Mouse (Mus musculus) heart, embryonic 11.5 days (tissue): ENCODE results near the gene Pgghg. TPM values are rescaled to one million over a fixed set of nuclear protein-coding genes. Genes with fewer than 3 reads are reported as not detected.

Source experiments
- ATAC-seq: fragments of 200-750 bp; cut with Nextera tagmentation; replicated peaks from 2 replicates; pipeline ENCODE4 v1.8.0; 2017; ENCODE audit warnings: moderate library complexity; ENCODE audit not compliant: insufficient number of reproducible peaks, low FRiP score, low TSS enrichment
- H3K27ac ChIP-seq: fragments of 300-500 bp; sonication (generic); 2 replicates; pipeline ENCODE4 v1.5.1; 2014; ENCODE audit warnings: mild to moderate bottlenecking, low read depth, low read length
- H3K27me3 ChIP-seq: fragments of 300-500 bp; sonication (generic); 2 replicates; pipeline ENCODE4 v1.6.1; 2014; ENCODE audit warnings: mild to moderate bottlenecking, low read length, mixed read lengths; ENCODE audit not compliant: control insufficient read depth, insufficient read depth
- H3K36me3 ChIP-seq: fragments of 300-500 bp; sonication (generic); 2 replicates; pipeline ENCODE4 v1.6.1; 2014; ENCODE audit warnings: mild to moderate bottlenecking, low read length, moderate library complexity, mixed read lengths; ENCODE audit not compliant: control insufficient read depth, insufficient read depth
- H3K4me1 ChIP-seq: fragments of 300-500 bp; sonication (generic); 2 replicates; pipeline ENCODE4 v1.6.1; 2014; ENCODE audit warnings: low read length; ENCODE audit not compliant: control insufficient read depth, insufficient read depth
- H3K4me2 ChIP-seq: fragments of 300-500 bp; sonication (generic); 2 replicates; pipeline ENCODE4 v1.6.1; 2014; ENCODE audit warnings: mild to moderate bottlenecking, moderate library complexity
- H3K4me3 ChIP-seq: fragments of 300-500 bp; sonication (generic); 2 replicates; pipeline ENCODE4 v1.5.1; 2014; ENCODE audit warnings: low read depth, low read length
- H3K9ac ChIP-seq: fragments of 300-500 bp; sonication (generic); 2 replicates; pipeline ENCODE4 v1.6.1; 2014; ENCODE audit warnings: mild to moderate bottlenecking, low read depth, low read length, moderate library complexity
- H3K9me3 ChIP-seq: fragments of 300-500 bp; sonication (generic); replicated peaks from 2 replicates; pipeline ENCODE4 v1.6.1; 2016; ENCODE audit warnings: low read length; ENCODE audit not compliant: control insufficient read depth
- WGBS: fragments of 180-500 bp; shearing (Covaris S2); extraction: QIAGEN DNeasy Blood & Tissue Kit; methylation state at CpG from one replicate; pipeline ENCODE4 v1.1.7; 2014; ENCODE audit not compliant: insufficient replicate concordance; 5-methylcytosine and 5-hydroxymethylcytosine counted together
- polyA plus RNA-seq: library from polyadenylated mRNA; unstranded; fragments of >200 nt; fragmentation: Nextera tagmentation; extraction: Ambion mirVana; gene quantifications from 2 replicates; pipeline ENCODE4 v1.2.1, GENCODE M21; 2014

Gene Pgghg
- polyA plus RNA-seq, 1 experiment from 2014 or later, result 11.1 TPM

GRCm38 (mm10) chr7:140939669-140940171 is 1.5 kb upstream of the Pgghg start:
- H3K9ac ChIP-seq, result no peak overlapping the region
- no peak overlapping the region for H3K4me3 ChIP-seq
- H3K27ac ChIP-seq, result no peak overlapping the region
- 0 out of 2 replicates have a peak, but pooled peaks have one; percentile 22 for ATAC-seq
- no peak overlapping the region for H3K4me2 ChIP-seq
- WGBS, result 15% methylated on average over 8 of the region's 8 CpGs
- H3K9me3 ChIP-seq, result no peaks in the 10 kb centered on the region
- no peaks in the 10 kb centered on the region for H3K36me3 ChIP-seq
- H3K27me3 ChIP-seq, result peaks cover 7% of the 10 kb centered on the region; the same call in 1 of the 2 replicates
- H3K4me1 ChIP-seq, result no peaks in the 10 kb centered on the region; the same call in 1 of the 2 replicates

- no peak for ATAC-seq
- no peaks in the 10 kb centered on the region for H3K36me3 ChIP-seq
- H3K4me1 ChIP-seq, result peaks cover 2% of the 10 kb centered on the region; the same call in 1 of the 2 replicates
- peak overlapping the region; percentile 53 for H3K4me3 ChIP-seq
- peak overlapping the region; percentile 86 for H3K9ac ChIP-seq
- H3K27ac ChIP-seq, result peak overlapping the region; percentile 85
- H3K9me3 ChIP-seq, result no peaks in the 10 kb centered on the region
- 61% methylated on average over 9 of the region's 9 CpGs for WGBS
- H3K4me2 ChIP-seq, result peak overlapping the region; percentile 79
- H3K27me3 ChIP-seq, result peaks cover 3% of the 10 kb centered on the region; the same call in 1 of the 2 replicates
Measured at GRCm38 (mm10) chr7:140942341-140942740, 1.1 kb downstream of the Pgghg start.

GRCm38 (mm10) chr7:140942811-140943210 is 1.6 kb downstream of the Pgghg start:
- Histone ChIP-seq H3K4me2 (no peak overlapping the region), H3K4me3 (no peak overlapping the region), H3K4me1 (peaks cover 2% of the 10 kb centered on the region; the same call in 1 of the 2 replicates), H3K9ac (no peak overlapping the region), H3K27ac (no peak overlapping the region), H3K36me3 (no peaks in the 10 kb centered on the region), H3K27me3 (peaks cover 3% of the 10 kb centered on the region; the same call in 1 of the 2 replicates), H3K9me3 (no peaks in the 10 kb centered on the region)
- 88% methylated on average over 10 of the region's 10 CpGs for WGBS
- ATAC-seq, result no peak

GRCm38 (mm10) chr7:140943356-140943755 is 2.2 kb downstream of the Pgghg start:
- Histone ChIP-seq H3K27ac (no peak overlapping the region), H3K4me2 (no peak overlapping the region), H3K4me1 (peaks cover 5% of the 10 kb centered on the region), H3K27me3 (peaks cover 3% of the 10 kb centered on the region; the same call in 1 of the 2 replicates), H3K36me3 (no peaks in the 10 kb centered on the region), H3K4me3 (no peak overlapping the region), H3K9me3 (no peaks in the 10 kb centered on the region), H3K9ac (no peak overlapping the region)
- 78% methylated on average over 4 of the region's 4 CpGs for WGBS
- no peak for ATAC-seq

GRCm38 (mm10) chr7:140944236-140944635 is 3.0 kb downstream of the Pgghg start:
- H3K27me3 ChIP-seq, result no peaks in the 10 kb centered on the region
- H3K9ac ChIP-seq, result no peak overlapping the region
- H3K27ac ChIP-seq, result no peak overlapping the region
- no peaks in the 10 kb centered on the region for H3K36me3 ChIP-seq
- H3K4me3 ChIP-seq, result no peak overlapping the region
- ATAC-seq, result no peak
- H3K4me2 ChIP-seq, result no peak overlapping the region
- peaks cover 6% of the 10 kb centered on the region for H3K4me1 ChIP-seq
- WGBS, result 84% methylated on average over 7 of the region's 7 CpGs
- no peaks in the 10 kb centered on the region for H3K9me3 ChIP-seq

- WGBS, result 80% methylated on average over 5 of the region's 5 CpGs
- no peak overlapping the region for H3K4me2 ChIP-seq
- no peaks in the 10 kb centered on the region for H3K36me3 ChIP-seq
- H3K4me1 ChIP-seq, result peaks cover 6% of the 10 kb centered on the region
- no peak overlapping the region for H3K4me3 ChIP-seq
- no peaks in the 10 kb centered on the region for H3K9me3 ChIP-seq
- no peaks in the 10 kb centered on the region for H3K27me3 ChIP-seq
- H3K27ac ChIP-seq, result no peak overlapping the region
- no peak for ATAC-seq
- no peak overlapping the region for H3K9ac ChIP-seq
Measured at GRCm38 (mm10) chr7:140945247-140945646, 4.1 kb downstream of the Pgghg start.

- Histone ChIP-seq H3K4me1 (peaks cover 6% of the 10 kb centered on the region), H3K4me3 (no peak overlapping the region), H3K27me3 (no peaks in the 10 kb centered on the region), H3K9me3 (no peaks in the 10 kb centered on the region), H3K36me3 (no peaks in the 10 kb centered on the region), H3K4me2 (no peak overlapping the region), H3K27ac (peak overlapping the region; percentile 70), H3K9ac (no peak overlapping the region)
- WGBS, result 83% methylated on average over 10 of the region's 10 CpGs
- ATAC-seq, result no peak
Measured at GRCm38 (mm10) chr7:140946311-140946710, 5.1 kb downstream of the Pgghg start.

GRCm38 (mm10) chr7:140946980-140947379 is 5.8 kb downstream of the Pgghg start:
- Histone ChIP-seq H3K4me1 (peaks cover 6% of the 10 kb centered on the region), H3K9ac (0 out of 2 replicates have a peak overlapping the region, but pooled peaks have one; percentile 22), H3K36me3 (no peaks in the 10 kb centered on the region), H3K4me3 (no peak overlapping the region), H3K27ac (peak overlapping the region; percentile 70), H3K27me3 (no peaks in the 10 kb centered on the region), H3K4me2 (no peak overlapping the region), H3K9me3 (no peaks in the 10 kb centered on the region)
- 29% methylated on average over 7 of the region's 7 CpGs for WGBS
- 0 out of 2 replicates have a peak, but pooled peaks have one; percentile 3 for ATAC-seq

GRCm38 (mm10) chr7:140948161-140948560 is 7.0 kb downstream of the Pgghg start:
- WGBS, result 35% methylated on average over 8 of the region's 8 CpGs
- no peak for ATAC-seq
- no peak overlapping the region for H3K9ac ChIP-seq
- no peaks in the 10 kb centered on the region for H3K36me3 ChIP-seq
- H3K4me2 ChIP-seq, result no peak overlapping the region
- H3K4me1 ChIP-seq, result peaks cover 6% of the 10 kb centered on the region; the same call in 1 of the 2 replicates
- H3K27me3 ChIP-seq, result no peaks in the 10 kb centered on the region
- peak overlapping the region; percentile 70 for H3K27ac ChIP-seq
- no peaks in the 10 kb centered on the region for H3K9me3 ChIP-seq
- no peak overlapping the region for H3K4me3 ChIP-seq
